Mouse (Mus musculus): ENCODE measurements around the gene Hes6.

The Hes6 gene

GRCm38 (mm10) chr1:91413898-91414594 is at the start of gene Hes6:
Gene Hes6 (minus strand): TSS chr1:91414038.
- peak; percentile 81 to 89 for DNase-seq

- no peak for DNase-seq
These were observed 49.6 kb upstream of the Hes6 start for GRCm38 (mm10) chr1:91463336-91463995.

- no peak for DNase-seq
These were observed 46.7 kb upstream of the Hes6 start for GRCm38 (mm10) chr1:91460564-91460963.

- no peak for DNase-seq
These were observed 46.2 kb upstream of the Hes6 start for GRCm38 (mm10) chr1:91460069-91460468.

GRCm38 (mm10) chr1:91459059-91459809 is 45.4 kb upstream of the Hes6 start, which contains the start of gene Per2:
Gene Per2 (minus strand): TSS chr1:91459324.
- DNase-seq: peak; percentile 99

GRCm38 (mm10) chr1:91458223-91458861 is 44.5 kb upstream of the Hes6 start:
- peak; percentile 82 to 90 for DNase-seq

- DNase-seq: peak in 1 of 2 experiments; percentile 35
These were observed 43.9 kb upstream of the Hes6 start for GRCm38 (mm10) chr1:91457698-91458097.

GRCm38 (mm10) chr1:91457116-91457515 is 43.3 kb upstream of the Hes6 start:
- DNase-seq: peak; percentile 44 to 67

- DNase-seq: peak; percentile 87 to 88
These were observed 42.5 kb upstream of the Hes6 start for GRCm38 (mm10) chr1:91456301-91456801.

- DNase-seq: peak; percentile 79 to 82
These were observed 41.9 kb upstream of the Hes6 start for GRCm38 (mm10) chr1:91455661-91456161.

- DNase-seq: no peak
These were observed 41.1 kb upstream of the Hes6 start for GRCm38 (mm10) chr1:91454927-91455326.

GRCm38 (mm10) chr1:91454366-91454765 is 40.5 kb upstream of the Hes6 start:
- no peak for DNase-seq

- no peak for DNase-seq
These were observed 40.1 kb upstream of the Hes6 start for GRCm38 (mm10) chr1:91453932-91454331.

- peak in 1 of 2 experiments; percentile 20 for DNase-seq
These were observed 37.8 kb upstream of the Hes6 start for GRCm38 (mm10) chr1:91451547-91452084.

- DNase-seq: peak in 1 of 2 experiments; percentile 27
These were observed 37.0 kb upstream of the Hes6 start for GRCm38 (mm10) chr1:91450851-91451250.

- peak; percentile 64 to 79 for DNase-seq
These were observed 34.9 kb upstream of the Hes6 start for GRCm38 (mm10) chr1:91448688-91449087.

- no peak for DNase-seq
These were observed 32.7 kb upstream of the Hes6 start for GRCm38 (mm10) chr1:91446511-91446910.

- DNase-seq: peak; percentile 64 to 75
These were observed 32.2 kb upstream of the Hes6 start for GRCm38 (mm10) chr1:91446060-91446459.

- peak in 1 of 2 experiments; percentile 12 for DNase-seq
These were observed 31.3 kb upstream of the Hes6 start for GRCm38 (mm10) chr1:91444841-91445830.

- peak; percentile 54 to 68 for DNase-seq
These were observed 28.6 kb upstream of the Hes6 start for GRCm38 (mm10) chr1:91442350-91442990.
